Comparison of ENCODE assay signal across 9 mouse cellular contexts in genomic region chr11:67667531-67668332, GRCm38 (mm10). TPM values are rescaled to one million over a fixed set of nuclear protein-coding genes. Genes with fewer than 3 reads are reported as not detected.
DNase-seq lines count a peak whose midpoint lies in the region; ATAC-seq lines count a peak whose summit lies in the region.
"Had no signal": no experiment of that assay in that cellular context is flagged by ENCODE, and none has a peak within 500 bp of the region (broad histone marks: within the 10 kb centered on the region; RNA-seq: fewer than 3 reads in every experiment).

No protein-coding gene starts in this region.

- peak; percentile 50 for DNase-seq in hindbrain, embryonic 14.5 days (ENCODE audit: low spot score)
- no peak for DNase-seq in hindbrain, embryonic 10.5 days (ENCODE audit: low spot score)
- peak; percentile 96 for DNase-seq in brain, adult 2 months (ENCODE audit: low read depth, low spot score)
- peak; percentile 73 to 74 for DNase-seq in frontal cortex, postnatal 25 days (ENCODE audit: low spot score in 2 of 2)
- peak; percentile 72 to 88 for DNase-seq in layer of hippocampus, adult 18-20 months (ENCODE audit: low spot score in 2 of 2)
- peak; percentile 81 for DNase-seq in lung, postnatal 36 days
- DNase-seq in limb, embryonic 10.5 days (ENCODE audit: low spot score), result no peak

- no peaks in the 10 kb centered on the region for H3K27me3 ChIP-seq in hindbrain, embryonic 14.5 days (ENCODE audit: control insufficient read depth, insufficient read depth, low read length)
- H3K27me3 ChIP-seq in hindbrain, embryonic 10.5 days (ENCODE audit: insufficient read depth, poor library complexity, severe bottlenecking), result no peaks in the 10 kb centered on the region
- H3K27me3 ChIP-seq in limb, embryonic 10.5 days (ENCODE audit: low read depth, poor library complexity, severe bottlenecking), result no peaks in the 10 kb centered on the region
- no peaks in the 10 kb centered on the region for H3K27me3 ChIP-seq in midbrain, embryonic 13.5 days

- no peak overlapping the region for H3K4me2 ChIP-seq in hindbrain, embryonic 14.5 days (replicated peaks)
- no peak overlapping the region for H3K4me2 ChIP-seq in midbrain, embryonic 13.5 days (replicated peaks)

- H3K36me3 ChIP-seq in hindbrain, embryonic 14.5 days (replicated peaks; ENCODE audit: control insufficient read depth, insufficient read depth), result no peaks in the 10 kb centered on the region
- no peaks in the 10 kb centered on the region for H3K36me3 ChIP-seq in hindbrain, embryonic 10.5 days
- no peaks in the 10 kb centered on the region for H3K36me3 ChIP-seq in limb, embryonic 10.5 days
- H3K36me3 ChIP-seq in midbrain, embryonic 13.5 days, result no peaks in the 10 kb centered on the region

- WGBS in hindbrain, embryonic 14.5 days, result 77% methylated on average over 13 of the region's 13 CpGs
- 85% methylated on average over 13 of the region's 13 CpGs for WGBS in hindbrain, embryonic 10.5 days
- WGBS in limb, embryonic 10.5 days, result 90% methylated on average over 13 of the region's 13 CpGs
- WGBS in midbrain, embryonic 13.5 days, result 90% methylated on average over 13 of the region's 13 CpGs

- peak; percentile 51; the same call in 1 of the 2 replicates for ATAC-seq in hindbrain, embryonic 14.5 days (ENCODE audit: low FRiP score)
- ATAC-seq in midbrain, embryonic 13.5 days, result no peak; the same call in 1 of the 2 replicates

- no peak overlapping the region for H3K27ac ChIP-seq in hindbrain, embryonic 14.5 days
- H3K27ac ChIP-seq in hindbrain, embryonic 10.5 days, result no peak overlapping the region
- no peak overlapping the region for H3K27ac ChIP-seq in limb, embryonic 10.5 days
- no peak overlapping the region for H3K27ac ChIP-seq in midbrain, embryonic 13.5 days

- no peak overlapping the region for H3K4me3 ChIP-seq in hindbrain, embryonic 14.5 days (replicated peaks; ENCODE audit: low read length)
- no peak overlapping the region for H3K4me3 ChIP-seq in hindbrain, embryonic 10.5 days
- H3K4me3 ChIP-seq in limb, embryonic 10.5 days, result no peak overlapping the region
- H3K4me3 ChIP-seq in midbrain, embryonic 13.5 days (replicated peaks), result no peak overlapping the region
- H3K4me3 ChIP-seq: myocyte had no signal

- no peak overlapping the region for H3K9ac ChIP-seq in hindbrain, embryonic 14.5 days
- H3K9ac ChIP-seq in midbrain, embryonic 13.5 days (replicated peaks), result no peak overlapping the region

- no peaks in the 10 kb centered on the region for H3K4me1 ChIP-seq in hindbrain, embryonic 14.5 days (replicated peaks; ENCODE audit: control insufficient read depth, insufficient read depth, low read length)
- no peaks in the 10 kb centered on the region for H3K4me1 ChIP-seq in hindbrain, embryonic 10.5 days (replicated peaks)
- H3K4me1 ChIP-seq in limb, embryonic 10.5 days, result peaks cover 6% of the 10 kb centered on the region
- no peaks in the 10 kb centered on the region for H3K4me1 ChIP-seq in midbrain, embryonic 13.5 days (replicated peaks)

- H3K9me3 ChIP-seq in hindbrain, embryonic 14.5 days (ENCODE audit: control insufficient read depth, low read length), result no peaks in the 10 kb centered on the region
- no peaks in the 10 kb centered on the region for H3K9me3 ChIP-seq in hindbrain, embryonic 10.5 days
- H3K9me3 ChIP-seq in limb, embryonic 10.5 days (replicated peaks), result no peaks in the 10 kb centered on the region
- no peaks in the 10 kb centered on the region for H3K9me3 ChIP-seq in midbrain, embryonic 13.5 days

RNA-seq across cellular contexts. Expression of gene Rcvrn, which starts 27.4 kb away (rescaled TPM):
- polyA plus RNA-seq in hindbrain, embryonic 14.5 days (2014; fragmentation: Nextera tagmentation; extraction: Ambion mirVana), result not detected in 2 replicates
- not detected in 2 replicates for polyA plus RNA-seq in hindbrain, embryonic 10.5 days (2016; fragmentation: Nextera tagmentation; extraction: Ambion mirVana)
- 1 to 10 TPM; 1.5 to 1.8 TPM for total RNA-seq in layer of hippocampus, adult 18-20 months (2021)
- polyA plus RNA-seq in limb, embryonic 10.5 days (2016; fragmentation: Nextera tagmentation; extraction: Ambion mirVana), result not detected in 2 replicates
- polyA plus RNA-seq in midbrain, embryonic 13.5 days (2015; fragmentation: Nextera tagmentation; extraction: Ambion mirVana), result not detected in 2 replicates
- polyA plus RNA-seq: myocyte had no signal

Comparison
In these comparisons a context has a peak if more than half of its experiments do, and no peak if none do; other contexts are left out.
1. DNase-seq: peak in hindbrain, embryonic 14.5 days (single experiment), brain, adult 2 months (single experiment), frontal cortex, postnatal 25 days (2 of 2), layer of hippocampus, adult 18-20 months (2 of 2) and lung, postnatal 36 days (single experiment); none in hindbrain, embryonic 10.5 days (single experiment) and limb, embryonic 10.5 days (single experiment).